Mouse (Mus musculus): ENCODE data around the gene Malrd1. TPM values are rescaled to one million over a fixed set of nuclear protein-coding genes. Genes with fewer than 3 reads are reported as not detected.

The Malrd1 gene
- total RNA-seq, 2 experiments from 2014 or later, result not detected

GRCm38 (mm10) chr2:16248861-16249260, 722.6 kb downstream of the Malrd1 start:
- intact Hi-C loops (cut with DNase I), result no loop called here

GRCm38 (mm10) chr2:16252274-16252673, 726.0 kb downstream of the Malrd1 start:
- intact Hi-C loops (cut with DNase I), result no loop called here
- no peak for DNase-seq (ENCODE audit: low spot score in 2 of 2)

More at GRCm38 (mm10) chr2:16248861-16249260, 722.6 kb downstream of the Malrd1 start:
- no peak for DNase-seq (ENCODE audit: low spot score in 2 of 2)

Measured in left cerebral cortex, postnatal 25 days (tissue).